Mouse (Mus musculus) urinary bladder, adult 18-20 months (tissue): ENCODE results near the gene Fam131b.

Source experiments
- DNase-seq, 2 experiments: peaks; one replicate each; pipeline ENCODE4 v3.0.0; 2022; ENCODE audit warnings: low spot score in 2 of 2, mixed read lengths in 2 of 2

The Fam131b gene

GRCm38 (mm10) chr6:42328757-42329156 lies 4.3 kb upstream of the Fam131b start:
- no peak for DNase-seq

- no peak for DNase-seq
Observed at GRCm38 (mm10) chr6:42326509-42326908, 2.1 kb upstream of the Fam131b start.

DNA sequence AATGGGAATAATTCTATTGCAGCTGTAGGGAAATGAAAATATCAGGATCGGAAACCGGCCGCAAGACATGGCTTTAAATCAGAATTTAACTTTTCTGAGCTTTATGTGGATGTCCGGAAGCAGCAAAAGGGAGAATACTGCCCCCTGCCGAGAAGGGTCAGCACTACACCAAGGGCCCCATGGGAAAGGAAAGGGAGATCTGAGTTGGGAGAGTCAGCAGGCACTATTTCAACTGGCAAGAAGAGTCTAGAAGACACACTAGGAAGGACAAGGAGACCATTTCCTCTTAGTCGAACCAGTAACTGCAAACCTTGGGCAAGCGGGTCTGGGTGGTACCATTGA lies 796 bp upstream of the Fam131b start:
- DNase-seq: peak; percentile 52 to 78

GRCm38 (mm10) chr6:42324067-42324481 lies 369 bp downstream of the Fam131b start:
- peak in 1 of 2 experiments; percentile 13 for DNase-seq

GRCm38 (mm10) chr6:42323371-42324066 lies 924 bp downstream of the Fam131b start:
- DNase-seq: no peak

- no peak for DNase-seq
Observed at GRCm38 (mm10) chr6:42318293-42318692, 6.2 kb downstream of the Fam131b start.

- DNase-seq: no peak
Observed at GRCm38 (mm10) chr6:42310427-42311053, 13.9 kb downstream of the Fam131b start.

- no peak for DNase-seq
Observed at GRCm38 (mm10) chr6:42309816-42310378, 14.5 kb downstream of the Fam131b start.

DNA sequence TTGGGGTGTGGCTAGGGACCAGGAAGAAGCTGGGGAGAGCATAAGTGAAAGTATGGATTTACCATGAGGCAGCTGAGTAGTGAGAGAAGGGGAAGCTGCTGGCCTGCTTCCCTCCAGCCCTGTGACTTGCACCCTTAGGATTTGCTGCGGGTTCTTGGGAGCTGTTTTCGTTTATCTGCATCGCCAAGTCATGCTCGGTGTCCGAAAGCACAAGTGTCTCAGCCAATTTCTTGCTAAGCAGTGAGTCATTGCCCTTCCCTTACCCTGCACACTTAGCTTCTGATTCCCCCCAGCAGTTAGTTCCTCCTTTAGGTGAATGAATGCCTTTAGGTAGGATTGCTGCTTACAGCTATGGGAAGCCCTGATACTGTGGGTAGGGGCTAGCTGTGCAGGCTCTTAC lies 25.1 kb downstream of the Fam131b start:
- no peak for DNase-seq

- DNase-seq: no peak
Observed at GRCm38 (mm10) chr6:42295549-42296094, 28.8 kb downstream of the Fam131b start.

GRCm38 (mm10) chr6:42293327-42293726 lies 31.1 kb downstream of the Fam131b start:
- DNase-seq: no peak

DNA sequence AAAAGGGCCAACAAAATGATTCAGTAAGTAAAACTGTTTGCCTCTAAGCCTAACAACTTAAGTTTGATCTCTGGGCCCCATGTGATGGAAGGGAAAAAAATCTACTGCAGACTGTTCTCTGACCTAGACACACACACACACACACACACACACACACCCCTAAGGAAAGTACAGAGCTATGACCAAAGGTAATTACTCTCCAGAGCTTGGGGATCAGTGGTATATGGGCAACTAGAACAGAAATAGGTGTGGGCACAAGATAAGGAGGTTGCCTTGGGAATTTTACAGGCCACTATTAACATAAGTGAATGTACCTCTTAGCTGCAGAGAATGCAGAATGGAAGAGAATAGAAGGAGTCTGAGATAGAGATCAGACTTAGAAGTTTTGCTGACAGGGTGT lies 36.9 kb downstream of the Fam131b start:
- no peak for DNase-seq

DNA sequence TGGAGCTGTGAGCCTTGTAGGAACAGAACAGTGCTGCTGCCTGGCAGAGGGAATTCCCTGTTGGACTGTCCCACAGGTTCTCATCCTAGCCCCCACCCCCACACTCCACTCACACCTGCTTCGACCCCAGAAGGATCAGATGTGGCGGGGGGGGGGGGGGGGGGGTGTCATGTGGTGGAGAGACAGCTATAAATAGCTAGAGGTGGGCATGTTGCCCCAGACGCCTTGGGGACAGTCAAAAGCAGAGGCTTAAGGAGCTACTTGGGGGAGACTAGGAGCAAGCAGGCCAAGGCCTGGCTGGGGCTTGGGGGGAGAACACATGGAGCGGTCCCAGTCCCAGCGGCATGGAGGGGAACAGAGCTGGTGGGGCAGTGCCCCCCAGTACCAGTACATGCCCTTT lies 38.0 kb downstream of the Fam131b start, which contains the start of gene Clcn1:
TSS of gene Clcn1 (plus strand) at position 238 of the 400 bp plus-strand sequence.
- no peak for DNase-seq

DNA sequence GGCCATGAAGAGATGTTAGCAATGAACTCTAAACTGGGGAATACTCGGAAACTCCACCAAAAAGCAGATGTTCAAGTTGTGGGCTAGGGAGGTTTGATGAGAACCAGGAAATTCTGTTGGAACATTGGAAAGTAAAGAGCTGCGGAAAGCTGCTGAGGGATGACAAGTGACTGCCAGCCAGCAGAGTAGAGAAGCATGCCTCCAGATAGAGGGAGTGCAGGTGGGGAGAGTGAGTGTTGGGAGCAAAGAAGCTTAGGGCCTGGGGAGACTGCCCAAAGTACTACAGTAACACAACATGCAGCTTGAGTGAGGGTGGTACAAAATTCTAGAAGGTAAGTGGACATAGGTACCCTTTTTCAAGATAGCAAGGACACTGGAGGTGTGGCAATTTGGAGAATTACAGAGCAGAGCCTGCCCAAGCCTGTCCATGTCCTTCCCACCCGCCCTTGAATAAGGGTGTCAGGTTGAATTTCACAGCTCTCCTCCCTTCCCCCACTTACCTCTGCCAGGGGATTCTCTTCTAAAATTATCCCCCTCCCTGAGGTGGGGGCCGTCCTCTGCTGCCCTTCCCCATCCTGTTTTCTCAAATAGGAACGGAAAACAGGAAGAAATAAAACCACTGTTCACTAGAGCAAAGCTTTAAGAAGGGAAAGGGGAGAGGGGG lies 41.4 kb downstream of the Fam131b start:
- no peak for DNase-seq

DNA sequence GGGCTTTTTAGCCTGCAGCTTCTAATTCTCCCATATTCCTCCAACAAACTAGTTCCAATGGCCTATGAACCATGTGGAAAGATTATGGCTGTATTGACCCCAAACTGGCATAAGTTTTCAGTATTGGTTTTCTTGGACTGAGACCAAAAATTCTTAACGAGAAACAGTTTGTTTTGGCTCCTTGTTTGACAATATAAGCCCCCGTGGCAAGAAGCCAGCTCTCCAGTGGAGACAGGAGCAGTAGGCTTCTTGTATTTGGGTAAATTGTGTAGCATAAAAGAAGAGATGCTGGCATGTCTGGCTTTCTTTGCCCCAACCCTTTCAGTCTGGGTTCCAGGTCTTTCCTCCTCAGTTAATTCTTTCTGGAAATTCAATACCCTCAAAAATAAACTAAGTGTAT lies 48.3 kb downstream of the Fam131b start:
- no peak for DNase-seq

- DNase-seq: no peak
Observed at GRCm38 (mm10) chr6:42270817-42271216, 53.6 kb downstream of the Fam131b start.

- no peak for DNase-seq
Observed at GRCm38 (mm10) chr6:42265391-42266330, 58.8 kb downstream of the Fam131b start.
